Mouse (Mus musculus) stomach, postnatal 0 days (tissue): ENCODE results near the gene Herc1. TPM values are rescaled to one million over a fixed set of nuclear protein-coding genes. Genes with fewer than 3 reads are reported as not detected.

Experiments
- ATAC-seq: fragments of 200-750 bp; cut with Nextera tagmentation; 2 replicates; pipeline ENCODE4 v1.8.0; 2017; ENCODE audit not compliant: low FRiP score, low TSS enrichment
- DNase-seq: peaks from one replicate; pipeline ENCODE4 v3.0.0-alpha.2; 2016; ENCODE audit warnings: low spot score
- H3K27ac ChIP-seq: fragments of 300-500 bp; sonication (generic); replicated peaks from 2 replicates; pipeline ENCODE4 v1.5.1; 2014; ENCODE audit warnings: mild to moderate bottlenecking, control low read depth
- H3K27me3 ChIP-seq: fragments of 300-500 bp; sonication (generic); 2 replicates; pipeline ENCODE4 v1.6.1; 2014; ENCODE audit warnings: low read length; ENCODE audit not compliant: control insufficient read depth, insufficient read depth
- H3K36me3 ChIP-seq: fragments of 300-500 bp; sonication (generic); 2 replicates; pipeline ENCODE4 v1.6.1; 2014; ENCODE audit warnings: low read length, mixed read lengths; ENCODE audit not compliant: control insufficient read depth, insufficient read depth
- H3K4me1 ChIP-seq: fragments of 300-500 bp; sonication (generic); replicated peaks from 2 replicates; pipeline ENCODE4 v1.6.1; 2014; ENCODE audit warnings: antibody characterized with exemption; ENCODE audit not compliant: control insufficient read depth, insufficient read depth
- H3K4me2 ChIP-seq: fragments of 300-500 bp; sonication (generic); replicated peaks from 2 replicates; pipeline ENCODE4 v1.6.1; 2014; ENCODE audit warnings: low read depth, mild to moderate bottlenecking, control low read depth, moderate library complexity
- H3K4me3 ChIP-seq: fragments of 300-500 bp; sonication (generic); 2 replicates; pipeline ENCODE4 v1.5.1; 2014; ENCODE audit warnings: low read depth, low read length, control low read depth
- H3K9ac ChIP-seq: fragments of 300-500 bp; sonication (generic); 2 replicates; pipeline ENCODE4 v1.6.1; 2014; ENCODE audit warnings: mild to moderate bottlenecking, low read length, control low read depth, mixed read lengths
- H3K9me3 ChIP-seq: fragments of 300-500 bp; sonication (generic); 2 replicates; pipeline ENCODE4 v1.6.1; 2016; ENCODE audit warnings: low read length; ENCODE audit not compliant: control insufficient read depth
- CTCF ChIP-seq: IDR thresholded peaks from 2 replicates; pipeline ENCODE4 v1.5.1; 2016; ENCODE audit warnings: antibody characterized with exemption, low read depth, mild to moderate bottlenecking, moderate library complexity
- EP300 ChIP-seq: optimal IDR thresholded peaks from 2 replicates; pipeline ENCODE3; 2016; ENCODE audit warnings: antibody characterized with exemption
- WGBS: fragments of 180-500 bp; shearing (Covaris S2); extraction: QIAGEN DNeasy Blood & Tissue Kit; methylation state at CpG from one replicate; pipeline ENCODE4 v1.1.7; 2014; 5-methylcytosine and 5-hydroxymethylcytosine counted together
- polyA plus RNA-seq: library from polyadenylated mRNA; unstranded; fragments of >200 nt; fragmentation: Nextera tagmentation; extraction: Ambion mirVana; gene quantifications from 2 replicates; pipeline ENCODE4 v1.2.1, GENCODE M21; 2015

The Herc1 gene
- polyA plus RNA-seq, 1 experiment from 2014 or later, result 7.7 TPM

- Histone ChIP-seq H3K9me3 (no peaks in the 10 kb centered on the region), H3K4me3 (peak overlapping the region; percentile 66), H3K4me1 (peaks cover 4% of the 10 kb centered on the region; the same call in 1 of the 2 replicates), H3K27ac (peak overlapping the region; percentile 98), H3K36me3 (peaks cover 15% of the 10 kb centered on the region), H3K4me2 (peak overlapping the region; percentile 98), H3K9ac (peak overlapping the region; percentile 83), H3K27me3 (no peaks in the 10 kb centered on the region)
- WGBS, result 2% methylated on average over 8 of the region's 8 CpGs
- peak; percentile 69 for ATAC-seq
- peak; percentile 87 for DNase-seq
- TF ChIP-seq CTCF (peak; percentile 37; the same call in 1 of the 2 replicates), EP300 (no peak)
Measured at GRCm38 (mm10) chr9:66512351-66512671, 162.1 kb downstream of the Herc1 start.

DNA sequence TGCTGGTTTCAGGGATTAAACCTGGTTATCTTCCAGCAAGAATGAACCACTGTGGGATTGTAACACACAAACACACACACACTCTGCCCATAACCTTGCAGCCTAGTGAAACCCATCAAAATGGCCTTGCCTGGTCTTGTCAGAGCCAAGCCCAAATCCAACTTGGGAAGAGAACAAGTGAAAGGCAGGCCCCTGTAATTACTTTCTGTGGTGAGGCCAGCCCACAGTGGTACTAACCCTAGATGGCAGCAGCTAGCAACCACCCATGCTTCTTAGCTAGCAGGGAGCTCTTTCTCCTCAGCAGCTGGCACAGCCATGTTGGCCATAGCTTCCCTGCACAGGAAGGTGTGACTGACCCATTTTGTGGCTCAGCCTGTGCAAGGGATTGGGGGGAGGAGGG, 162.9 kb downstream of the Herc1 start:
- H3K4me3 ChIP-seq, result peak overlapping the region; percentile 66
- no peak for ATAC-seq
- no peaks in the 10 kb centered on the region for H3K9me3 ChIP-seq
- H3K36me3 ChIP-seq, result peaks cover 19% of the 10 kb centered on the region
- peak; percentile 36 for DNase-seq
- peak; percentile 66 for TF ChIP-seq CTCF
- no peak for TF ChIP-seq EP300
- peaks cover 4% of the 10 kb centered on the region; the same call in 1 of the 2 replicates for H3K4me1 ChIP-seq
- peak overlapping the region; percentile 98 for H3K4me2 ChIP-seq
- no peaks in the 10 kb centered on the region for H3K27me3 ChIP-seq
- H3K9ac ChIP-seq, result peak overlapping the region; percentile 38; the same call in 1 of the 2 replicates
- peak overlapping the region; percentile 98 for H3K27ac ChIP-seq

DNA sequence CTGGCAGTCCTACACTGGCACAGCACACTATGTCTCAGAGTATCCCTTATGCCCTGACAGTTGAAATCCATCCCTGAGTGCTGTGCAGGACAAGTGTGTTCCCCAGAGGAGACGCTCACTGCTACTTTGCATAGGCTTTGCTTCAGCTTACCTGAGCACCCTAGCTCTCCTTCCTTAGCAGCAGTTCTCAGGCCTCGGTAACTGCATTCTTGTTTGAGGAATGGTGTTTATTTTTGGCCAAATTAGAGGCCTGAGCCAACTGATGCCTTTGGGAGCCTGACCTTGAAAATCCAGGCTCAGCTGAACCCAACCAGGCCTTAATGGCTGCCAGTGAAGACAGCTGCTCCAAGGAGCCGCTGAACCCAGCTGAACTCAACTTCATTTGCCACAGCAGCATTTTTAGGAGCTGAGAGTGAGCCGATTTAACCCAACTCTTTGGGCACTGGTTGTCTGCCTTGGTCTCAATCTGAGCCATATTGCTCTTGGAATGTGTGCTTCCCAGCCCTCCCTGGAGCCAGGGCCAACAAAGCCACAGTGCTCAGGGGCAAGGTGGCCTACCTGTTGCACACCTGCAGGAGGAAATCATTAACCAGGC, 163.5 kb downstream of the Herc1 start:
- Histone ChIP-seq H3K4me1 (peaks cover 4% of the 10 kb centered on the region; the same call in 1 of the 2 replicates), H3K36me3 (peaks cover 20% of the 10 kb centered on the region), H3K4me2 (peak overlapping the region; percentile 98), H3K4me3 (peak overlapping the region; percentile 66), H3K9me3 (no peaks in the 10 kb centered on the region), H3K9ac (peak overlapping the region; percentile 38), H3K27ac (peak overlapping the region; percentile 98), H3K27me3 (no peaks in the 10 kb centered on the region)
- no peak for DNase-seq
- 59% methylated on average over 4 of the region's 4 CpGs for WGBS
- no peak for TF ChIP-seq CTCF
- TF ChIP-seq EP300, result no peak
- ATAC-seq, result no peak

DNA sequence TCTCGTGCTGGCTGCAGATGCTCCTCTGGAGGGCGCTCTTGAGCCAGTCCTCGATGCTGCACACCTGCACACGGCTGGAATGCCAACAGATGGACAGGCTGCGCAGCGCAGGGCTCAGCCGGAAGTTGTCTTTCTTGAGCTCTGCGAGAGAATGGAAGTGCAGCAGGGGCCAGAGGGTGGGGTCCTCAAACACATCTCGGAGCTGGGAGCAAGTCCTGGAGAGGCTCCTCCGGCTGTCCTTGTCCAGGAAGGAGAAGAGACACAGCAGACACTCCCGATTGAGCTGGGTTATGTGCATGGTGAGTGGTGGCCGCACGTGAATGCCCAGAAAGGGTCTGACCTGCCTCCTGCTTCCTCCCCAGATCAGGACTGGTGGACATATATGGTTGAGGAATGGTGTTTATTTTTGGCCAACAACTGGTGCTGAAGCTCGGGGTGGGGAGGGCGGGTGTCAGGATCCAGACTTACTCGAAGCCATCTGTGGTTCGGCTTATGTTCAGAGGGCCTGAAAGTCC, 164.1 kb downstream of the Herc1 start, which contains the start of gene Fbxl22:
TSS of gene Fbxl22 (minus strand) at position 338 of the 515 bp plus-strand sequence.
- Histone ChIP-seq H3K36me3 (peaks cover 15% of the 10 kb centered on the region), H3K27me3 (no peaks in the 10 kb centered on the region), H3K4me2 (peak within 1 kb of the TSS; percentile 98), H3K4me1 (peaks cover 4% of the 10 kb centered on the region; the same call in 1 of the 2 replicates), H3K9ac (peak within 1 kb of the TSS; percentile 38), H3K27ac (peak within 1 kb of the TSS; percentile 98), H3K9me3 (no peaks in the 10 kb centered on the region), H3K4me3 (peak within 1 kb of the TSS; percentile 66)
- peak; percentile 58 for ATAC-seq
- DNase-seq, result peak; percentile 92
- 31% methylated on average over 17 of the region's 17 CpGs for WGBS
- TF ChIP-seq EP300, result no peak
- TF ChIP-seq CTCF, result peak; percentile 89

DNA sequence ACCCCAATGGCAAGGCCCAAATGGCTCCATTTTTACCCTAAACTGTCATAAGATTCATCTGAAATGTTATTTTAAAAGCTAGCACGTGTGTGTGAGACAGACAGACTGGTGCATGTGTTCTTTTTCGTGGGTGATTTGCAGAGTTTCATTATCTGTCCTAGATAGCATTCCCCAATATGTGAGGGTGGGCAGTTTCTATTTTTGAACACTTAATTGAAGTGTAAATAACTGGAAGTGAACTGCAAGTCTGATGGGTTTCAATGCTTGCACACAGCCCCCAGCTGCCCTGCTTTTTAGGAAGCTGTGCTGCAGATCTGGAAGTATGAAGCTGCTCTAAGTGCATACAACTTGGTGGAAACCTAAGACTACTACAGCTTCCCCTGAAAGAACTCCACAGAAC, 164.9 kb downstream of the Herc1 start:
- Histone ChIP-seq H3K27me3 (no peaks in the 10 kb centered on the region), H3K27ac (peak overlapping the region; percentile 98), H3K4me3 (no peak overlapping the region), H3K4me2 (no peak overlapping the region), H3K9ac (no peak overlapping the region), H3K36me3 (peaks cover 20% of the 10 kb centered on the region), H3K9me3 (no peaks in the 10 kb centered on the region), H3K4me1 (peaks cover 4% of the 10 kb centered on the region; the same call in 1 of the 2 replicates)
- TF ChIP-seq EP300 (no peak), CTCF (no peak)
- 39% methylated on average over 2 of the region's 2 CpGs for WGBS
- DNase-seq, result no peak
- no peak for ATAC-seq

- 79% methylated on average over 10 of the region's 10 CpGs for WGBS
- DNase-seq, result no peak
- TF ChIP-seq EP300 (no peak), CTCF (no peak)
- Histone ChIP-seq H3K9me3 (no peaks in the 10 kb centered on the region), H3K9ac (no peak overlapping the region), H3K27me3 (no peaks in the 10 kb centered on the region), H3K27ac (peak overlapping the region; percentile 45; the same call in 1 of the 2 replicates), H3K36me3 (peaks cover 20% of the 10 kb centered on the region), H3K4me3 (no peak overlapping the region), H3K4me2 (no peak overlapping the region), H3K4me1 (peaks cover 4% of the 10 kb centered on the region; the same call in 1 of the 2 replicates)
- no peak for ATAC-seq
Measured at GRCm38 (mm10) chr9:66515680-66516210, 165.5 kb downstream of the Herc1 start.
